Mouse (Mus musculus): ENCODE data around the gene 2210408I21Rik. TPM values are rescaled to one million over a fixed set of nuclear protein-coding genes. Genes with fewer than 3 reads are reported as not detected.

Gene 2210408I21Rik
- polyA plus RNA-seq, 1 experiment from 2014 or later, result 4.9 TPM

DNA sequence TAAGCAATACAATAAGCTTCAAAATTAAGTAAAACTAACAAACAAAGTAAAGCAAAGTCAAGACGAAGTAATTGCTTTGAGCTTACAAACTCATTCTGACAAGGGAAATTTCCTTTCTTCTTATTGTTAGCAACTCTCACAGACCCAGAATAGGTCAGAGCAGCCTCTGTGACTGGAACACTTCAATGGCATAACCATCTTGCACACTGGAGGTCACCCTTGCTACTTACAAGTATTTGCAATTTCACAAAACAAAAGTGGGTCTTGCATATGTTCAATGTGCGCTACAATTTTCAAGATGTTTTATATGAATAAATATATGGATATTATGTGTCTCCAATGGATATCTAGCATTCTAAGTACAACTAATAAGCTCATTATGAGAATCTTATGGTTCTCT, 265.4 kb downstream of the 2210408I21Rik start:
- 68% methylated on average over 2 of the region's 2 CpGs for WGBS (ENCODE audit: insufficient replicate concordance)
- Histone ChIP-seq H3K4me1 (ENCODE audit: control insufficient read depth, insufficient read depth, low read length) (no peaks in the 10 kb centered on the region), H3K27me3 (ENCODE audit: control insufficient read depth, insufficient read depth, low read length) (no peaks in the 10 kb centered on the region)

GRCm38 (mm10) chr13:77408530-77408929, 273.2 kb downstream of the 2210408I21Rik start:
- Histone ChIP-seq H3K27me3 (ENCODE audit: control insufficient read depth, insufficient read depth, low read length) (no peaks in the 10 kb centered on the region), H3K9me3 (replicated peaks; ENCODE audit: control insufficient read depth, low read length) (no peaks in the 10 kb centered on the region), H3K27ac (ENCODE audit: low read depth, low read length) (no peak overlapping the region), H3K9ac (ENCODE audit: low read depth, low read length) (no peak overlapping the region), H3K4me1 (ENCODE audit: control insufficient read depth, insufficient read depth, low read length) (no peaks in the 10 kb centered on the region), H3K4me3 (ENCODE audit: low read depth, low read length) (no peak overlapping the region), H3K4me2 (no peak overlapping the region), H3K36me3 (ENCODE audit: control insufficient read depth, insufficient read depth, low read length) (no peaks in the 10 kb centered on the region)
- ATAC-seq (replicated peaks; ENCODE audit: insufficient number of reproducible peaks, low FRiP score, low TSS enrichment), result no peak
- WGBS (ENCODE audit: insufficient replicate concordance), result 64% methylated on average over 3 of the region's 3 CpGs

More for the DNA sequence above, 265.4 kb downstream of the 2210408I21Rik start:
- Histone ChIP-seq H3K27ac (ENCODE audit: low read depth, low read length) (no peak overlapping the region), H3K4me2 (no peak overlapping the region), H3K4me3 (ENCODE audit: low read depth, low read length) (no peak overlapping the region), H3K9ac (ENCODE audit: low read depth, low read length) (no peak overlapping the region), H3K9me3 (replicated peaks; ENCODE audit: control insufficient read depth, low read length) (no peaks in the 10 kb centered on the region), H3K36me3 (ENCODE audit: control insufficient read depth, insufficient read depth, low read length) (no peaks in the 10 kb centered on the region)
- no peak for ATAC-seq (replicated peaks; ENCODE audit: insufficient number of reproducible peaks, low FRiP score, low TSS enrichment)

- H3K27me3 ChIP-seq (ENCODE audit: control insufficient read depth, insufficient read depth, low read length), result no peaks in the 10 kb centered on the region
- no peaks in the 10 kb centered on the region for H3K36me3 ChIP-seq (ENCODE audit: control insufficient read depth, insufficient read depth, low read length)
- no peak overlapping the region for H3K27ac ChIP-seq (ENCODE audit: low read depth, low read length)
- no peak overlapping the region for H3K4me2 ChIP-seq
- H3K4me3 ChIP-seq (ENCODE audit: low read depth, low read length), result no peak overlapping the region
- WGBS (ENCODE audit: insufficient replicate concordance), result 42% methylated on average over 2 of the region's 2 CpGs
- no peaks in the 10 kb centered on the region for H3K4me1 ChIP-seq (ENCODE audit: control insufficient read depth, insufficient read depth, low read length)
- H3K9ac ChIP-seq (ENCODE audit: low read depth, low read length), result no peak overlapping the region
- no peak for ATAC-seq (replicated peaks; ENCODE audit: insufficient number of reproducible peaks, low FRiP score, low TSS enrichment)
- no peaks in the 10 kb centered on the region for H3K9me3 ChIP-seq (replicated peaks; ENCODE audit: control insufficient read depth, low read length)
Measured at GRCm38 (mm10) chr13:77409804-77410203, 274.5 kb downstream of the 2210408I21Rik start.

DNA sequence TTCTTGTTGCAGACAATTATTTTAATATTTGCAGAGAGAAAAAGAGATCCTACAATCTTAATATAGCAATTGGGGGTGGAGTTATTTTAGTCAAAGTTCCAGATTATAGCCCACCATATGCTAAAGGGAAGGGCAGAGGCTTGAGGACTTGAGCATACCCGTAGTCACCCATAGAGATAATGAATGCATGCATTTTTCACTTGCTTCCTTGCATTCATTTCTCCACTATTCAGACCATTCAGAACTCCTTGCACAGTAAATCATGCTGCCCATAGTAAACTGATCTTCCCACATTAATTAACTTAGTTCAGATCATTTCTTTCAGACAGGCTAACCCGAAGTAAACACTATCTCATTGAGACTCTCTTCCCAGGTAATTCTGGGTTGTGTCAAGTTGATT, 277.5 kb downstream of the 2210408I21Rik start:
- no peaks in the 10 kb centered on the region for H3K36me3 ChIP-seq (ENCODE audit: control insufficient read depth, insufficient read depth, low read length)
- no peaks in the 10 kb centered on the region for H3K9me3 ChIP-seq (replicated peaks; ENCODE audit: control insufficient read depth, low read length)
- no peaks in the 10 kb centered on the region for H3K4me1 ChIP-seq (ENCODE audit: control insufficient read depth, insufficient read depth, low read length)
- H3K27ac ChIP-seq (ENCODE audit: low read depth, low read length), result no peak overlapping the region
- no peak overlapping the region for H3K4me2 ChIP-seq
- H3K9ac ChIP-seq (ENCODE audit: low read depth, low read length), result no peak overlapping the region
- WGBS (ENCODE audit: insufficient replicate concordance), result 81% methylated on average over 2 of the region's 2 CpGs
- H3K4me3 ChIP-seq (ENCODE audit: low read depth, low read length), result no peak overlapping the region
- no peak for ATAC-seq (replicated peaks; ENCODE audit: insufficient number of reproducible peaks, low FRiP score, low TSS enrichment)
- no peaks in the 10 kb centered on the region for H3K27me3 ChIP-seq (ENCODE audit: control insufficient read depth, insufficient read depth, low read length)

- no peaks in the 10 kb centered on the region for H3K4me1 ChIP-seq (ENCODE audit: control insufficient read depth, insufficient read depth, low read length)
- no peak for ATAC-seq (replicated peaks; ENCODE audit: insufficient number of reproducible peaks, low FRiP score, low TSS enrichment)
- no peaks in the 10 kb centered on the region for H3K27me3 ChIP-seq (ENCODE audit: control insufficient read depth, insufficient read depth, low read length)
- no peak overlapping the region for H3K27ac ChIP-seq (ENCODE audit: low read depth, low read length)
- no peak overlapping the region for H3K4me2 ChIP-seq
- no peak overlapping the region for H3K4me3 ChIP-seq (ENCODE audit: low read depth, low read length)
- no peaks in the 10 kb centered on the region for H3K36me3 ChIP-seq (ENCODE audit: control insufficient read depth, insufficient read depth, low read length)
- WGBS (ENCODE audit: insufficient replicate concordance), result 82% methylated on average over 5 of the region's 5 CpGs
- no peaks in the 10 kb centered on the region for H3K9me3 ChIP-seq (replicated peaks; ENCODE audit: control insufficient read depth, low read length)
- no peak overlapping the region for H3K9ac ChIP-seq (ENCODE audit: low read depth, low read length)
Measured at GRCm38 (mm10) chr13:77450007-77450567, 314.7 kb downstream of the 2210408I21Rik start.

- H3K4me2 ChIP-seq, result no peak overlapping the region
- no peaks in the 10 kb centered on the region for H3K4me1 ChIP-seq (ENCODE audit: control insufficient read depth, insufficient read depth, low read length)
- no peaks in the 10 kb centered on the region for H3K27me3 ChIP-seq (ENCODE audit: control insufficient read depth, insufficient read depth, low read length)
- ATAC-seq (replicated peaks; ENCODE audit: insufficient number of reproducible peaks, low FRiP score, low TSS enrichment), result no peak
- no peaks in the 10 kb centered on the region for H3K36me3 ChIP-seq (ENCODE audit: control insufficient read depth, insufficient read depth, low read length)
- no peak overlapping the region for H3K9ac ChIP-seq (ENCODE audit: low read depth, low read length)
- no peak overlapping the region for H3K27ac ChIP-seq (ENCODE audit: low read depth, low read length)
- WGBS (ENCODE audit: insufficient replicate concordance), result 83% methylated on average over 3 of the region's 3 CpGs
- no peaks in the 10 kb centered on the region for H3K9me3 ChIP-seq (replicated peaks; ENCODE audit: control insufficient read depth, low read length)
- no peak overlapping the region for H3K4me3 ChIP-seq (ENCODE audit: low read depth, low read length)
Measured at GRCm38 (mm10) chr13:77470093-77470621, 334.8 kb downstream of the 2210408I21Rik start.

DNA sequence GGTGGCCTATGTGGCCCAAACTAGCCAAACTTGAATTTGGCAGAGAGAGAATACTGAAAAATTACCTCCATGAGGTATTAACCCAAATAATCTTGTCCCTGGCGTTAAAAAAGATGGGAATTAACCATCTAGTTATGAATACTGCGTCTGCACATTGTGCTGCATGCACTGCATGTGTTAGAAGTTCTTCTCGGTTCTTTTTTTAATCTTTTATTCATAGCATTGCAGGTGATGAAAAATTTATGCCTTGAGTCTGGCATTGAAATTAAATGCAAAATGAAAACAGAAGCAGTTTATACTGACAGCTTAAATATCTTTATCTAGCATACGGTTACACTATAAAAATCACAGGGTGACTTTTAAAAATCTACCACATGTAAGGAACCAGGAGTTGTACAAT, 341.1 kb downstream of the 2210408I21Rik start:
- Histone ChIP-seq H3K4me3 (ENCODE audit: low read depth, low read length) (no peak overlapping the region), H3K27me3 (ENCODE audit: control insufficient read depth, insufficient read depth, low read length) (no peaks in the 10 kb centered on the region), H3K27ac (ENCODE audit: low read depth, low read length) (no peak overlapping the region), H3K4me2 (no peak overlapping the region), H3K9ac (ENCODE audit: low read depth, low read length) (no peak overlapping the region), H3K36me3 (ENCODE audit: control insufficient read depth, insufficient read depth, low read length) (no peaks in the 10 kb centered on the region), H3K4me1 (ENCODE audit: control insufficient read depth, insufficient read depth, low read length) (no peaks in the 10 kb centered on the region), H3K9me3 (replicated peaks; ENCODE audit: control insufficient read depth, low read length) (no peaks in the 10 kb centered on the region)
- no peak for ATAC-seq (replicated peaks; ENCODE audit: insufficient number of reproducible peaks, low FRiP score, low TSS enrichment)
- WGBS (ENCODE audit: insufficient replicate concordance), result 76% methylated on average over 4 of the region's 4 CpGs

DNA sequence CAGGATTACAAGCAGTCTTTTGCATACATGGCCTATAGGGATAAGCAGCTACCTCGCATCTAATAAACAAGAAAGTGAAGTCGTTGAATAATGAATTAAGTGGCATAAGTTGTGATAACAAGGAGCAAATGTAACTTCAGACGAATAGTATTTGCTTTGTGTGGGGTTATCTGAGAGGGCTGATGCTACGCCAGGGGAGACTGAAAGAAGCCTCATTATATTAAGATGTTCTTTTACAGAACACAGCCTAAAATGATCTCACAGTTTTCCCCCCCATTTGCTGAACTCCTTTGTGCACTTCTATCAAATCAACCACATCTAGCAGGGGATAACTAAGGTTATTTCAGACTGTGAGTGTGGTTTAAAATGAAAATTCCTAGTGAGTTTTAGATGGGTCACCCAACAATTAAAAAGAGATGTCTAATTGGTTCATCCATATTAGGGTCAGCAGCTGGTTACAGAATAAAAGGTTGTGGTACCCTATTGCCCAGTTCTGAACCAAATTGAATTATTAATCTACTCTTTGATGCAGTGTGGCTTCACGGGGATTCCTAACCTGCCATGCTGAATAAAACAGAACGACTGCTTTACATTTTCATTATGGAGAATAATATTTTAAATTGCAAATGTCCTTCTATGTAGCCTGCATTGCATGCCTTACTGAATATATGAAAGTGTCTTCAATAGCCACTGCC, 343.2 kb downstream of the 2210408I21Rik start:
- Histone ChIP-seq H3K9ac (ENCODE audit: low read depth, low read length) (no peak overlapping the region), H3K27ac (ENCODE audit: low read depth, low read length) (no peak overlapping the region), H3K4me3 (ENCODE audit: low read depth, low read length) (no peak overlapping the region), H3K4me1 (ENCODE audit: control insufficient read depth, insufficient read depth, low read length) (no peaks in the 10 kb centered on the region), H3K4me2 (no peak overlapping the region), H3K9me3 (replicated peaks; ENCODE audit: control insufficient read depth, low read length) (no peaks in the 10 kb centered on the region), H3K36me3 (ENCODE audit: control insufficient read depth, insufficient read depth, low read length) (no peaks in the 10 kb centered on the region), H3K27me3 (ENCODE audit: control insufficient read depth, insufficient read depth, low read length) (no peaks in the 10 kb centered on the region)
- 69% methylated on average over 6 of the region's 6 CpGs for WGBS (ENCODE audit: insufficient replicate concordance)
- no peak for ATAC-seq (replicated peaks; ENCODE audit: insufficient number of reproducible peaks, low FRiP score, low TSS enrichment)

Data from heart, embryonic 11.5 days (tissue).